Mouse (Mus musculus) frontal cortex, postnatal 36 days (tissue): Measurements from ENCODE around the gene Il6st.
"Not testable (repeated sequence)": the region's sequence is repeated elsewhere in the genome, so short reads cannot be mapped to it uniquely, and the experiment has no call there.

Experiments used
- DNase-seq, 2 experiments: peaks; one replicate each; pipeline ENCODE4 v3.0.0; 2022; ENCODE audit warnings: low spot score in 2 of 2

The Il6st gene

DNA sequence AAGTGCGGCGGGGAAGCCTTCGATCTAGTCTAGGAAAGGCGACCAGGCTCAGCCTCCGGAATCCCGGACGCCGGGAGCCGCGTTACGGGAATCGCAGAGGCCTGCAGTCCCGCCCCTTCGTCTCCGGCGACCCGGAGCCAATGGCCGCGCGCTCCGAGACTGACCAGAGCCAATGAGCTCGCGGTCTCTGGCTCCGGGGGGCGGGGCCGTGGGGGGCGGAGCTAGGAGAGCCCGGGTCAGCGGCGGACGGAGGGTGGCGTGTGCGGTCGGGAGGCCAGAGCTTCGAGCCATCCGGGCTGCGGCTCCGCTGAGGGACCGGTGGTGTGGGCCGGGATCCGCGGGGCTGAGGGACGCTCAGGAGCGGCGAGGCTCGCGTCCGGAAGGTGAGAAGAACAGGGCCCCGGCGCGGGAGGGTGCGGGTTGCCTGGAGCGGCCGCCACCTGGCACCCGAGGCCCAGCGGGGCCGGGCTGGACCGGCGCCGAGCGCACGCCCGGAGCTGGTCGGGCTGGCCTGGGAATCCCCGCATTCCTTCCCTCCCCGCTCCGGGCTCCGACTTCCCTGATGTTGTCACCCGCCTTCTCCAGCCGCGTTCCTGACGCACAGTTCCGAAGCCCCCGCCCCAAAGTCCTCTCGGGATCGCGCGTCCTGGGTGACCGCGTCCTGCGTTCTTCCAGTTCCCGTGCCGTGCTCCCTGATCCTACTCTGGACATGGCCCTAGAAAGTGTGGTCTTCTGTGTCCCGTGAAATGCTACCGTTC is at the start of gene Il6st:
Gene Il6st (plus strand): TSS at position 203 of the 758 bp plus-strand sequence.
- DNase-seq: peak; percentile 93

DNA sequence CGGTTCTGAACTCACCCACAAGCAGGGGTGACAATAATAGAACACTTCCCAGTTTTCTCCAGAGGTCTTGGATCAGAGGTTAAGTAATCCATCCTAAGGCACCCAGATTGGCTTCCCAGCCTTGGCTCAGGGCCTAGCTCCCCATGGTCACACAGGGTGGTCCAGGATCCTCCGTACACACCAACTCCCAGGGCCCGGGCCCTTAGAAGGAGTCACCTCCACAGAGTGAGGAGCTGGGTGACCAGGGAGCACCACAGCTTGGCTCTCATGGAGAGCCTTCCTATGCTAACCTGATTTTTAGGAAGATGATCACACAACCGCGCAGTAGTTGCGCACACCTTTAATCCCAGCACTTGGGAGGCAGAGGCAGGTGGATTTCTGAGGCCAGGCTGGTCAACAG is 48.0 kb upstream of the Il6st start:
- DNase-seq: no peak

DNA sequence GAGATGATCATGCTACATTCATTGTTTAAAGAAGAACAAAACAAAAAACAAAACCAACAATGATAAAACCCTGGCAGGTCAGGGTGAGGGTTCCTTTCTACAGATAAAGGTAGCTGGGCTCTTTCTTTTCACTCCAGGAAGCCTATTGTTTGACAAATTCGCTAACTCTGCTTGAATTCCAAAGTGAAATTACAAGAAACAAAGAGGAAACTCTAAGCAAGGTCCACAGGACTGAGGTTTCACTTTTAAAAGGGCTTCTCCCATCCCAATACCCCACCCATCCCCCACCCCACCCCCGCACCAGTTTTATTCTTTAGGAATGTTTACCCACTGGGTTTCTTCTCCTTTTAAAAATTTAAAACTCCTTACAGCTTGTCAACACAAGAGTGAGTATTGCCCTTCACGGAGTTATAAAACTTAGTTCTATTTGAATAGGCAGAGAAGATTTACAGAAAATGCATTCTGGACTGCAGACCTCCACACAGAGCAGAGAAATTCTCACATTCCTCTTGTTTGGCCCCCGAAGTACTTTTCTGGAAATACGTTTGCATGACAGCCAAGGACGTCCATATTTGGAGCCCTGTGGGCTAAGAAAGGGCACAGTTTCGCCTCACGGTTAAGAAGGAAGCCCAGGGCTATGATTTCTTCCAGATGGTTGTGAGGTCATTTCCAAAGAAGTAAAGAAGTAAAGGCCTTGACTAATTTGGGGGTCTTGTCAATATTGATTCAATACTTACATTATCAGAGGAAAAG is 47.3 kb upstream of the Il6st start:
- no peak for DNase-seq

DNA sequence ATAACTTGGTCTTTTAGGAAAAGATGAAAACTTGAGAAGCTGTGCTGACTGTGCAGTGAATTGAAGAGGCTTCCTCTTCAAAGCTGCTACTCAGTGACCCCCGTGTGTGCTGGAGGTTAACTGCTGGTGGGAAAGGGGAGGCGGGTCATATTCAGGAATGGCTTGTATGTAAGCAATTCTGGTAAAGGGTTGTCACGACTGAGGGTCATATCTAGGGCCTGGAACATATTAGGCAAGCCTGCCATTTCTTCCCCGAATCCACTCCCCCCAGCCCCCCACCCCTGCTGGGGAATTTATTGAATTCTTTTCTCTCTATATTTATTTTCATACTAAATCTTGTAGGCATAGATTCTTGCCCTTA is 46.7 kb upstream of the Il6st start:
- no peak for DNase-seq

DNA sequence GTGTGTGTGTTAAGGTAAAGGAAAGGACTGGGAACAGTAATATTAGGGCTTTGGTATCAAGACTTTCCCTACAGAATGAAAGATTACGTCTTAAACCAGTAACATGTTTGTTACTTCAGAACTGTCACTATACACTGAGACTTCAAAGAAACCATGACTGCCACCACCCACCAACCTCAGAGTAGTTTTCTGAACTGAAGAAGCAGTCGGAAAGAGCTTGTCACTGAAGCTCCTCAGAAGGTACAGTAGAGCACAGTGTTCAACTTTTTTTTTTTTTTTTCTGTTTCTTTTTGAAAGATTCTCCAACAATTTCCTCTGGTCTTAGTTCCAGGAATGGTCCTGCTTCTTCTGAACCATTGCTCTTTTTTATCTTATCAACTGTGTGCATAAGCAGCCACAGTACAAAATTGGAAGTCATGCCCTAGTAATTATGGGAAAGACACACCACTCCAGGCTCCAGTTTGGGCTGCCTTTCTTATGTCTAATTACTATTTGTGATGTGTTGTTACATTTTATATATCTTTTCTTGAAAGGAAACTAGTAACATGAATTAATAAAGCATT is 45.9 kb upstream of the Il6st start:
- no peak for DNase-seq

DNA sequence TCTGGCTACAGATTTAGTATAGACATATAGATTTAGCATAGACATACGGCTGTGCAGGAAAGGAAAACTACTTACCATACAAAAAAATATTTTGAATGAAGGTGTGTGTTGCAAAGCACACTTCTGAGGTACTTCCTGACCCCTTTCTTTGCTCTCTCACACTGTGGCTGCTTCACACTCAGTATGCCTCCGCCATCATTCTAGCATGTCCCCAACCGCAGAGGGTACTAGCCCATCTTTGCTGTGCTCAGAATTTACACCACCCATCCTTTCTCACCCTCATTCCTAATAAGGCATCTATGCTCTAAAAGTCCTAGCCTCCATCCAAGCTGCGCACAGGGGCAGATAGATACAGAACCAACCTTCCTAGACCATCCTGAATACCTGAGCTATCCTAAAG is 45.3 kb upstream of the Il6st start:
- DNase-seq: no peak

DNA sequence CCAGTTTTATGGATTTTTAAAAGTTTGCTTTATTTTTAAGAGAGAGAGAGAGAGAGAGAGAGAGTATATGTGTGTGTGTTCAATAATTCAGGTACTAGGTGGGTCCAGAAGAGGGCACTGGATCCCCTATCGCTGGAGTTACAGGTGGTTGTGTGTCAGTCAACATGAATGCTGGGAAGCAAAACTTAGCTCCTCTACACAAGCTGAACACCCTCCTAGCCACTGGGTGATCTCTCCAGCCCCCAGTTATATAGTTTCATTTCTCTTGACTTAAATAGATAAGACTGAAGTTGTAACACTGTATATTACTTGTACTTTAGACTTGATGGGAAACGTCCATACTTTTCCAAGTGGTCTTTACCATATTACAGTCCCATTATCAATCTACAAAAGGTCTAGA is 39.7 kb upstream of the Il6st start:
- no peak for DNase-seq

DNA sequence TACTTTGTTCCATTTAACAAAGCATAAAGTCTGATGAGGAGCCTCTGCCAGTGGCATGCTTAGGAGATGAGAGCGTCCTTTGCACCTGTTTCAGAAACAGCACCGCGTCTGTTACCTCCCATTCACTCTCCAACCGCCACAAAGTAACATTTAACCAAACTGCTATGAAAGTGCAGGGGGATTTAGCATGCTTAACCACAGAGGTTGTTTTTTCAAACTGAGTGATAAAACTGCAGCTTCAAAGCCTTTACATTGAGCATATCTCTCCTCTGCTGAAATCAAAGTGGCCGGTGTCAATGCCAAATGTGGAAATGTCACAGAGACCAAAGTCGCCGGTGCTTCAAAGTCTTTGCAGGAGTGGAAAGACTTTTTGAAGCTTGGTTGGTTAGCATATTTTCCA is 39.2 kb upstream of the Il6st start:
- no peak for DNase-seq

DNA sequence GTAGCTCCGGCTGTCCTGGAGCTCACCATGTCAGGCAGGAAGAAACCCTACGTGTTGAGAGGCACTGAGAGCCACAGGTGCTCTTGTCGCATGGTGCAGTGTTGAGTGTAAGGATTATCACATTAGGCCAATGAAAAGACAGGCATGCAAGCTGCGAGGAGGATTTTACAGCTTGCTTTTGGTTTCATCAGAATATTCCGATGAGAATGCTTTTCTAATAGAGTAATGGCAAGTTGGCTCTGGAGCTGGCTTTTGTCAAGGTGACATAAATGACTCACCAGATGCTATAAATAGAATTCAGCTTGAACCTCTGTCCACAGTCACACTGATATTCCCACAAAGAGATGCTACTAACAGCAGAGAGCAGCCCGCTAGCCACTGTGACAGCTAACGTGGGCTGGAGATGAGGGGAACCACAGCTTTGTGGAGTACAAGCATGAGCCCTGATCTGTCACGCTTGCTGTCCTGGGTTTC is 38.7 kb upstream of the Il6st start:
- DNase-seq: no peak

DNA sequence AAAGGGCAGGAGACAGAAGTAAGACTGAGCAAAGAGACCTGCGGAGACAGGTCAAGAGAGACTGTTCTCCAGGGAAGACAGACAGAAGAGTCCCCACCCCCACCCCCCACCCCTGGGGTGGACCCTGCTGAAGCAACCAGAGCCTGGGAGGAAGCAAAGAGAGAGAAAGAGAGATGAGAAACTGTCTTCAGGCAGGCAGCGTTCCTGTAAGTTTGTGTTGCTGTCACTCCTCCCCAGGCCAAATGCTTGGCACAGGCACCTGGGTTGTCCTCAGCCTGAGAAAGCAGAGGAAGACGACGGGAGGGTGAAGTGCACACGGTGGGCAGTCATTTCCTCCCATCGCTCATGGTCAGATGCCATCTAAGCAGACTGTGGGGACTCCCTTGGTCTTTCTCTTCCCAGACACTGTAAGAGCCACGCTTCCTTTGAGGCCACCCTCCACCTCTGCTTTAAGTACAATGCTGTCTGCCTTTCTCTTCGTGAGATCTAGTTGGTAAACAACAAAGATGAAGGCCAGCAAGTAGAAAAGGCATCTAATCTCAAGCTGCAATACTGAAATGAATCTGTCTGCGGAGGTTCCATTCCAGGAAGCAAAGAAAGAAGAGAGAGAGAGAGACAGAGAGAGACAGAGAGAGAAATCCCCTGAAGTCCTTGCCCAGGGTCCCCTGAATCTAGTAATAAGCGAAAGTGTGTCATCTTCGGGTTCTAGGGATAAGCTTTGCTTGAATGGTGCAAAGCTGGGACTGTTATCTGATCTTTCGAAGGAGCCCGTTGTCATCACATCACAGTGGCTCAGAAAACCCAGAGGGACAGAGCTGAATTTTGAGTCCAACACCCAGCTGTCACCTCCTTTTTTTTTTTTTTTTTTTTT is 37.4 kb upstream of the Il6st start:
- DNase-seq: no peak

DNA sequence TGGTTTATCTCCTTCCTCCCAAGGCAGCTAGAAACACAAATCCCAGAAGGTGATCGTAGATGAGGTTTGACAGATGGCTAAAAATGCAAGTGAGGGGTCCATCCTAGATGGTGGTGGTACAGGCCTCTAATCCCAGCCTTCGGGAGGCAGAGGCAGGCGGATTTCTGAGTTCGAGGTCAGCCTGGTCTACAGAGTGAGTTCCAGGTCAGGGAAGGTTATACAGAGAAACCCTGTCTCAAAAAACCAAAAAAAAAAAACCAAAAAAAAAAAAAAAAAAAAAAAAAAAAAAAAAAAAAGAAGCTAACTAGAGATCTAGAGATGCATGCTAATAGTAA is 36.8 kb upstream of the Il6st start:
- DNase-seq: not testable (repeated sequence)

DNA sequence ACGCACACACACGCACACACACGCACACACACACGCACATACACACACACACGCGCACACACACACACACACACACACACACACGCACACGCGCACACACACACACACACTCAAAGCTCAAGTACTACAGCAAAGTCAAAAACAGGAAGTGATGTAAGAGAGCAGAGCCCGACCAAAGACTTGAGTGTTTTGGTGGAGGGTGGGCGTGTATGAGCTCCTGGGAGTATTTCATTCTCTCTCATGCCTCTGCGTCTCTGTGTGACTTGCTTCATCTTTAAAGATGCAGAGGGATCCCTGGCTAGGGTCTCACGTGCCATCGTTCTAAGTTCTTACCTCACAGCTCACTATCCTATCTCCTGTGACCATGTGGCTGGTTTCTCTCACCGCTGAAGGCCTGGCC is 36.3 kb upstream of the Il6st start:
- no peak for DNase-seq

DNA sequence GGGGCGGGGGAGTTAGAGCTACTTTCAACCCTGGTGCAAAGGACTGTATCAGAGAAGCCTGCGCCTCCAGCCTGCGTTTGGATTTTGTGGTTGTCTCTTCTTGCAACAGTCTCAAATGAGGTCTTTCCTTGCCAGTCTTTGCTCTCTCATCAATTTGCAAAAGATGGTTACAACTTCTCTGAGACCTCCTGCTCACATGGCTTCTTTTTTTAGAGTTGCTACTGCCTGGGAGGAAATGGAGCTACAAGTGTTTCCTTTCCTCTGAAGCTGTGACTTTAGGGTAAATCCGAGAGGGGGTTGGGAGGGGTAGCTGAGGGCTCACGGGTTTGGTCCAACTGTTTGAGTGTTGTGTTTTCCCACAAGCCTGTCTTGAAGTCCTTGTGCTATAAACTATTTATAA is 30.6 kb upstream of the Il6st start:
- DNase-seq: no peak

DNA sequence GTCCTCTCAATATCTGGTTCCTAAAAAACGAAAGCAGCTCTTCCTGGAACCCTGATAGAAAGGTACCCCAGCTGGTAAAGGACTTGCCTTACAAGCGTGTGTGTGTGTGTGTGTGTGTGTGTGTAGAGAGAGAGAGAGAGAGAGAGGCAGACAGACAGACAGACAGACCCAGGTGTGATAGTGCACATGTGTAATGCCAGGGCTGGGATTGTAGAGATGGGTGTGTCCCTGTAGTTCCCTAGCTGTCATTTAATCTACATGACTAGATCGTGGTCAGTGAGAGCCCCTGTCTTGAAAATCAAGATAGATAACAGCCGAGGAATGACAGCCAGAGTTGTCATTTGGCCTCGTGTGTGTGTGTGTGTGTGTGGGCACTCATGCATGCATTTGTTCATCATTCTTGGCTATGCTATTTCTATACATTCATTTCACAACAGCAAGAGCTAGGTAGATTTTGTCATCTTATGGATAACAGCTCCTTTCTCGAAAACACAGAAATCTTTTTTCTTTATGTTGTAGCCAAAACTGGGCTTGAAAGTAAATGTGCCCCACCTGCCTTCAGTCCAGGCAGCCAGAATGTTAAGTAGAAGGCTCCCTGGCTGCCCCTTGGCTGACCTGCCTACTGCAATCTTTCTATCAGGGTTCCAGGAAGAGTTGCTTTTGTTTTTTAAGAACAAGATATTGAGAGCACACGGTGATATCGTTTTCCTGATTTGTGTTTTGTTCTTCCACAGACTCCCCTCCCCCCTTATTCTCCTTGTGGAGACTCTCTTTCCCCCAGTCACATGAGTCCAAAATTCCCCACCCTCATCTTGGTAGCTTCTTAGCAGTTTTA is 28.4 kb upstream of the Il6st start:
- no peak for DNase-seq

DNA sequence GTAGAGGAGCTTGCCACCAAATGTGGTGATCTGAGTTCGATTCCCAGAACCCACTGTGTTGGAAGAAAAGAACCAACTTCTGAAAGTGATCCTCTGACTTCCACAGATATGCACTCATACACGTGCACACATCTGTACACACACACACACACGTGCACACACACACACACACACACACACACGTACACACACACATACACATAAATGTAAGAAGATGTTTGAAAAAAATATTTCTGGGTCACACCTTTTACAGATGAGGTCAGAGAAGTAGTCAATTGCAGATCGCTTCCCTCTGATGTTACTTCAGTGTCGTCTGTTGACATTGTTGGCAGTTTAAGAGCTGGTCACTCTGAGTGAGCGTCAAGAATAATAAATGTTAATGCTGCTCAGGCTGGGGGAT is 27.6 kb upstream of the Il6st start:
- no peak for DNase-seq

DNA sequence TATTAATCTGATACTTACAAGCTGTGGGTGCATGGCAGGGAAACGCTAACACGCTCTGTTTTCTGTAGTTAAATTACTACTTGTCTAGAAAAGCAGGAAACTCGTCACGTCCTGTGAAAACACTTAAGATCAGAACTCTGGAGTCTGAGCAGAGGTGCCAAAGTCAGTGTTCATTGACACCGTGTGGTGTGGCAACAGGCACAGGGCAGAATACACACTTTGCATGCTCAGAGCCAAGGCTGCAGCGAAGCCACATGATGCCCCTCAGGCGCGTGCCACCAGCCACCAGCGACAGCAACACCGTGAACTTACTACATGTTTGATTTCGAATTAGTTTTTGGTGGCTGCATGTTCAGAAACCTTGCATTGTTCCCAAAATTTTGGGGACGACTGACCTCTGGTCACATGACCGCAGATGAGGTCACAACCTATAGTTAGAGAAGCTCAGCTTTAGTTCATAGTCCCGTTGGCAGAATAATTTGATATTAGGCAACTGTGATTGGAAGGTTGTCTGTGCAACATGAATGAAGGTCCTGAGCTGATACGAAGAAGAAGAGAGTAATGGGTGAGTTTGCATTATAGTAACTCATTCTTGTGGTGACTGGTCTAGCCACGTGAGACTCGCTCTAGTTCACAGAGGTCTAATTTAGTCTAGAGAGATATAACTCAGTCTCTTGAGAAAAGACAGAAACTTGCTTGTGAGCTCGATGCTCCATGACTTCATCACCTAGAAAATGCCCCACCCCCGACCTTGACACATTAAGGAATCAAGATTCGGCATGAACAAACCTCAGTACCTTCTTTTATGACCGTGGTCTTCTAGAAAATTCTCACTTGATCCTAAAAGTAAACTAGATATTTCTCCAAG is 25.6 kb upstream of the Il6st start:
- no peak for DNase-seq

DNA sequence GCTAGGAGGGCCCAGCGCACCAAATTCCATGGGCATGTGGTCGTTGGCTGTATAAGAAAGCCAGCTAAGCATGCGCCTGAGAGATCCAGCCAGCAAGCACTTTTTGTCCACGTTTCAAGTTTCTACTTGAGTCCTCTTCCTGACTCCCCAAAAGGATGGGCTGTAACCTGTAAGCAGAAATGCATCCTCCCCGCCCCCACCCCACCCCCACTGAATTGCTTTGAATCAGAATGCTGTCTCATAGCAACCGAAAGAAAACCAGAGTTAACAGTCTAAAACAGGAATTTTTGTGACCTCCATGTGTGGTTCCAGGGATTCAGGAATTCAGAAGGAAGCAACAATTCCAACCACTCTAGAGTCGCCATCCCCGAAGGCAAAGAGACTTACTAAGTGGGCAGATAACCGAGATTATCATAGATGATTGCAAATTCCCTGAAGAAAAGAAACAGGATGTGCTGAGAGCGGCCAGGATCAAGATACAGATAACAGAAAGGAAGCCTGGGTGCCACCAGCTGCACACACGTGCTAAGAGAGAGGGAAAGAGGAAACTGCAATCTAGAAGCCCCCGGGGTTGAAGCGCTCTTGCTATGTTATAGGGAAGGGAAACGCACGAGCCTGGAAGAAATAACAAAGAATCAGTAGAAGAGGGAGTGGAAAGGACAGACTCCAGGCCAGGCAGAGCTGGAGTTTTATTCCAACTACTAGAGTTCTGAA is 24.6 kb upstream of the Il6st start:
- DNase-seq: no peak

DNA sequence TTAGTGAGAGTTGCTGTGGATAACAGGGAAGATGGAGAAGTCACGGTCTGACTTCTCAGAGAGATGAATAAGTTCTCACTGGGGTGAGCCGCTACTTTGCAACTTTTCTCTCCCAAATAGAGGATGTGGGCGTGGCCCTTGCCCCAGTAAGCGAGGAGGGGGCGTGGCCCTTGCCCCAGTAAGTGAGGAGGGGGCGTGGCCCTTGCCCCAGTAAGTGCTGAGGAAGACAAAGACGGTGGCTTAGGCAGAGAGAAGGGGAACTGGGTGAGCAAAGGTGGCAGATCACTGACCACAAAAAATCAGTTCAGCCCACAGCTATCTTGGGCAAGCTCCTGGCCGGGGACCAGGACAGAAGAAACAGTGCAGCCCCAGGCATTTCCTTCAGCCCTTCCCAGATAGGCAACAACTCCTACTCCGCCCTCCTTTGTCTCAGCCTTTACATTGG is 23.9 kb upstream of the Il6st start:
- DNase-seq: no peak

DNA sequence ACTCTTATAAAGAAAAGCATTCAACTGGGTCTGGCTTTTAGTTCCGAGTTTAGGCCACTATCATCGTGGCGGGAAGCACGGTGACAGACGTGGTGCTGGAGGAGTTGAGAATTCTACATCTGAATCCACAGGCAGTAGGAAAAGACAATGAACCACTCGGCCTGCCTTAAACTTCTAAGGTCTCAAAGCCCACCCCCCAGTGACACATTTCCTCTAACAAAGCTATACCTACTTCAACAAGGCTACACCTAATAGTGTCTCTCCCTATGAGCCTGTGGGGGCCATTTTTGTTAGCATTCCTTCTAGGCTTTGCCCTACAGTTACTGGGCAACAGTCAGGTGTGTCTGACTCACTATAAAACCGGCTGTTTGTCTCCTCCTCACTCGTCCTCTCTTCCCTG is 23.2 kb upstream of the Il6st start:
- no peak for DNase-seq
